Mouse (Mus musculus): ENCODE data around the gene Smad9.
A peak's percentile ranks its signal among the peaks of the same experiment; 100 is the strongest.
"Not testable (repeated sequence)": the region's sequence is repeated elsewhere in the genome, so short reads cannot be mapped to it uniquely, and the experiment has no call there.

Gene Smad9

GRCm38 (mm10) chr3:54759211-54759610 is 3.8 kb downstream of the Smad9 start:
- no peak for DNase-seq

GRCm38 (mm10) chr3:54760321-54761115 is 5.1 kb downstream of the Smad9 start:
- no peak for DNase-seq

- DNase-seq = no peak
Observed at GRCm38 (mm10) chr3:54761258-54761657, 5.9 kb downstream of the Smad9 start.

- peak; percentile 23 for DNase-seq
Observed at GRCm38 (mm10) chr3:54764418-54764817, 9.0 kb downstream of the Smad9 start.

GRCm38 (mm10) chr3:54765521-54765920 is 10.1 kb downstream of the Smad9 start:
- DNase-seq = not testable (repeated sequence)

GRCm38 (mm10) chr3:54766034-54766433 is 10.7 kb downstream of the Smad9 start:
- no peak for DNase-seq

GRCm38 (mm10) chr3:54766811-54767210 is 11.4 kb downstream of the Smad9 start:
- no peak for DNase-seq

GRCm38 (mm10) chr3:54768592-54768991 is 13.2 kb downstream of the Smad9 start:
- DNase-seq = no peak

- DNase-seq = no peak
Observed at GRCm38 (mm10) chr3:54769349-54770275, 14.2 kb downstream of the Smad9 start.

- DNase-seq = no peak
Observed at GRCm38 (mm10) chr3:54773613-54774012, 18.2 kb downstream of the Smad9 start.

GRCm38 (mm10) chr3:54775989-54776631 is 20.7 kb downstream of the Smad9 start:
- DNase-seq = no peak

- no peak for DNase-seq
Observed at GRCm38 (mm10) chr3:54790601-54791000, 35.2 kb downstream of the Smad9 start.

- DNase-seq = no peak
Observed at GRCm38 (mm10) chr3:54791822-54792677, 36.7 kb downstream of the Smad9 start.

- DNase-seq = no peak
Observed at GRCm38 (mm10) chr3:54793762-54794161, 38.4 kb downstream of the Smad9 start.

GRCm38 (mm10) chr3:54795379-54795778 is 40.0 kb downstream of the Smad9 start:
- DNase-seq = no peak

GRCm38 (mm10) chr3:54795806-54796205 is 40.4 kb downstream of the Smad9 start:
- no peak for DNase-seq

- peak; percentile 43 for DNase-seq
Observed at GRCm38 (mm10) chr3:54797211-54797610, 41.8 kb downstream of the Smad9 start.

GRCm38 (mm10) chr3:54803713-54804112 is 48.3 kb downstream of the Smad9 start:
- no peak for DNase-seq

GRCm38 (mm10) chr3:54807061-54807661 is 51.8 kb downstream of the Smad9 start:
- DNase-seq = no peak

GRCm38 (mm10) chr3:54807666-54808217 is 52.4 kb downstream of the Smad9 start, which contains the start of gene Rfxap:
Rfxap (minus strand) TSS chr3:54807791.
- DNase-seq = peak; percentile 94

GRCm38 (mm10) chr3:54809111-54809510 is 53.7 kb downstream of the Smad9 start:
- no peak for DNase-seq

Measured in right cerebral cortex, postnatal 25 days (tissue).